Mouse (Mus musculus) C2C12 (cell line): ENCODE measurements around the gene Herpud1.

ENCODE experiments used
- CEBPB ChIP-seq: IDR thresholded peaks from one replicate; pipeline ENCODE4 v1.6.1; 2011; ENCODE audit warnings: low read depth, mild to moderate bottlenecking, control low read depth, moderate library complexity
- CTCF ChIP-seq: IDR thresholded peaks from one replicate; pipeline ENCODE4 v1.5.1; 2011; ENCODE audit not compliant: control insufficient read depth, insufficient read depth, insufficient read length
- FOSL1 ChIP-seq: IDR thresholded peaks from one replicate; pipeline ENCODE4 v1.8.0; 2011; ENCODE audit warnings: mild to moderate bottlenecking, low read length; ENCODE audit not compliant: poor library complexity, insufficient read depth, severe bottlenecking
- MAX ChIP-seq: IDR thresholded peaks from one replicate; pipeline ENCODE4 v1.6.1; 2011; ENCODE audit warnings: mild to moderate bottlenecking, control low read depth
- MYOD1 ChIP-seq: IDR thresholded peaks from one replicate; pipeline ENCODE4 v1.6.1; 2011; ENCODE audit warnings: low read depth; ENCODE audit not compliant: control insufficient read depth, insufficient read length
- MYOG ChIP-seq: IDR thresholded peaks from one replicate; pipeline ENCODE4 v1.6.1; 2011; ENCODE audit not compliant: control insufficient read depth, insufficient read length; ENCODE audit errors: extremely low read depth
- USF1 ChIP-seq: IDR thresholded peaks from one replicate; pipeline ENCODE4 v1.6.1; 2011; ENCODE audit warnings: low read depth, mild to moderate bottlenecking, control low read depth, moderate library complexity

GRCm38 (mm10) chr8:94428420-94428819, 42.2 kb downstream of the Herpud1 start:
- TF ChIP-seq MYOD1, result no peak
- TF ChIP-seq CTCF, result no peak
- no peak for TF ChIP-seq USF1
- TF ChIP-seq CEBPB, result no peak
- no peak for TF ChIP-seq MAX
- no peak for TF ChIP-seq FOSL1
- no peak for TF ChIP-seq MYOG
